Mouse (Mus musculus): ENCODE data around the gene Gm20696.

GRCm38 (mm10) chr6:99636801-99637200 is 29.8 kb downstream of the Gm20696 start:
- TF ChIP-seq POLR2A (IDR thresholded peaks at IDR 0.05; ENCODE audit: low read depth, low read length) (no peak), CTCF (IDR thresholded peaks at IDR 0.05; ENCODE audit: extremely low read depth, insufficient read depth, insufficient read length, insufficient replicate concordance) (no peak)
